Mouse (Mus musculus) CH12.LX (cell line): Measurements from ENCODE around the gene Ube2h. TPM values are rescaled to one million over a fixed set of nuclear protein-coding genes. Genes with fewer than 3 reads are reported as not detected.

Source experiments
- DNase-seq: peaks from one replicate; pipeline ENCODE4 v3.0.0-alpha.2; 2013; ENCODE audit errors: extremely low read depth
- H3K27ac ChIP-seq: 2 replicates; pipeline ENCODE4 v1.5.1; 2012; ENCODE audit warnings: low read depth, mild to moderate bottlenecking, control low read depth, moderate library complexity; ENCODE audit not compliant: insufficient read depth
- H3K27me3 ChIP-seq: replicated peaks from 2 replicates; pipeline ENCODE3; 2012; ENCODE audit warnings: inconsistent platforms
- H3K36me3 ChIP-seq, 2 experiments: replicated peaks in 1 of 2; 2 replicates each; pipeline versions ENCODE3 to v1.6.1; 2012; ENCODE audit warnings: inconsistent platforms in 1 of 2, low read length in 1 of 2, mild to moderate bottlenecking in 1 of 2, mixed read lengths in 1 of 2, moderate library complexity in 1 of 2; ENCODE audit not compliant: control insufficient read depth in 1 of 2, insufficient read depth in 1 of 2
- H3K4me1 ChIP-seq, 2 experiments: 2 replicates each; pipeline ENCODE4 v1.6.1; 2012; ENCODE audit warnings: inconsistent platforms in 1 of 2, moderate library complexity in 1 of 2; ENCODE audit not compliant: insufficient read depth in 2 of 2, control insufficient read depth in 1 of 2
- H3K4me2 ChIP-seq: 2 replicates; pipeline ENCODE4 v1.6.1; 2012; ENCODE audit warnings: low read depth, mild to moderate bottlenecking, control low read depth; ENCODE audit not compliant: poor library complexity, insufficient read depth, severe bottlenecking
- H3K4me3 ChIP-seq, 3 experiments: fragments of 150-350 bp in 1 of 3; sonication (generic) in 1 of 3; replicated peaks in 1 of 3; 2 replicates each; pipeline versions ENCODE3 to v1.5.1; 2011 to 2012; ENCODE audit warnings: low read depth in 2 of 3, low read length in 2 of 3, mild to moderate bottlenecking in 2 of 3, moderate library complexity in 2 of 3, control low read depth in 1 of 3, improper control_type of control experiment in 1 of 3, inconsistent platforms in 1 of 3, mixed read lengths in 1 of 3; ENCODE audit not compliant: poor library complexity in 1 of 3
- H3K79me2 ChIP-seq: replicated peaks from 2 replicates; pipeline ENCODE4 v1.6.1; 2012; ENCODE audit warnings: mild to moderate bottlenecking, moderate library complexity; ENCODE audit not compliant: control insufficient read depth, poor library complexity, insufficient read depth, severe bottlenecking; ENCODE audit errors: extremely low read depth
- H3K9ac ChIP-seq: 2 replicates; pipeline ENCODE4 v1.6.1; 2012; ENCODE audit warnings: low read depth, mild to moderate bottlenecking, control low read depth, moderate library complexity; ENCODE audit not compliant: insufficient read depth
- H3K9me3 ChIP-seq: replicated peaks from 2 replicates; pipeline ENCODE3; 2012; ENCODE audit warnings: low read length, inconsistent platforms, mixed read lengths
- BHLHE40 ChIP-seq: IDR thresholded peaks from 2 replicates; pipeline ENCODE4 v1.6.1; 2011; ENCODE audit warnings: mild to moderate bottlenecking, low read depth, low read length, improper control_type of control experiment
- CHD2 ChIP-seq: IDR thresholded peaks from 2 replicates; pipeline ENCODE4 v1.6.1; 2011; ENCODE audit warnings: low read length, improper control_type of control experiment
- E2F4 ChIP-seq: IDR thresholded peaks from 2 replicates; pipeline ENCODE4 v1.6.1; 2011; ENCODE audit warnings: low read depth, low read length, improper control_type of control experiment; ENCODE audit not compliant: insufficient replicate concordance
- ELF1 ChIP-seq: IDR thresholded peaks from 2 replicates; pipeline ENCODE4 v1.6.1; 2014; ENCODE audit warnings: low read depth, mild to moderate bottlenecking, inconsistent platforms, low read length, improper control_type of control experiment
- HCFC1 ChIP-seq: IDR thresholded peaks from 2 replicates; pipeline ENCODE4 v1.6.1; 2012; ENCODE audit warnings: low read depth, mild to moderate bottlenecking, inconsistent platforms, low read length, improper control_type of control experiment
- IRF4 ChIP-seq: IDR thresholded peaks from 2 replicates; pipeline ENCODE4 v1.6.1; 2014; ENCODE audit warnings: low read depth, mild to moderate bottlenecking, inconsistent platforms, low read length, improper control_type of control experiment
- JUN ChIP-seq: IDR thresholded peaks from 2 replicates; pipeline ENCODE4 v1.6.1; 2011; ENCODE audit warnings: low read depth, mild to moderate bottlenecking, low read length, improper control_type of control experiment, moderate library complexity; ENCODE audit not compliant: insufficient read depth
- JUND ChIP-seq: conservative IDR thresholded peaks from 2 replicates; pipeline ENCODE4 v1.6.1; 2011; ENCODE audit warnings: low read depth, low read length, improper control_type of control experiment
- KAT2A ChIP-seq: IDR thresholded peaks from 2 replicates; pipeline ENCODE4 v1.6.1; 2012; ENCODE audit warnings: low read length, improper control_type of control experiment, inconsistent platforms; ENCODE audit not compliant: insufficient replicate concordance
- MAFK ChIP-seq: IDR thresholded peaks from 2 replicates; pipeline ENCODE4 v1.6.1; 2011; ENCODE audit warnings: low read length, improper control_type of control experiment; ENCODE audit not compliant: insufficient replicate concordance
- MEF2A ChIP-seq: IDR thresholded peaks from 2 replicates; pipeline ENCODE4 v1.6.1; 2014; ENCODE audit warnings: low read depth, mild to moderate bottlenecking, inconsistent platforms, low read length, improper control_type of control experiment, borderline replicate concordance
- MYC ChIP-seq: IDR thresholded peaks from 2 replicates; pipeline ENCODE4 v1.6.1; 2011; ENCODE audit warnings: low read depth, mild to moderate bottlenecking, improper control_type of control experiment, low read length
- NRF1 ChIP-seq: IDR thresholded peaks from 2 replicates; pipeline ENCODE4 v1.6.1; 2014; ENCODE audit warnings: low read depth, mild to moderate bottlenecking, inconsistent platforms, low read length, improper control_type of control experiment, moderate library complexity
- RAD21 ChIP-seq: IDR thresholded peaks from 2 replicates; pipeline ENCODE4 v1.6.1; 2011; ENCODE audit warnings: low read depth, mild to moderate bottlenecking, low read length, improper control_type of control experiment, moderate library complexity
- TCF12 ChIP-seq: IDR thresholded peaks from 2 replicates; pipeline ENCODE4 v1.6.1; 2014; ENCODE audit warnings: low read depth, mild to moderate bottlenecking, inconsistent platforms, low read length, improper control_type of control experiment
- USF1 ChIP-seq: IDR thresholded peaks from 2 replicates; pipeline ENCODE4 v1.6.1; 2014; ENCODE audit warnings: low read depth, mild to moderate bottlenecking, inconsistent platforms, low read length, improper control_type of control experiment
- ZC3H11A ChIP-seq: IDR thresholded peaks from 2 replicates; pipeline ENCODE4 v1.6.1; 2012; ENCODE audit warnings: low read depth, mild to moderate bottlenecking, inconsistent platforms, low read length, improper control_type of control experiment
- ZMIZ1 ChIP-seq: IDR thresholded peaks from 2 replicates; pipeline ENCODE4 v1.6.1; 2012; ENCODE audit warnings: low read depth, mild to moderate bottlenecking, inconsistent platforms, low read length, improper control_type of control experiment
- dilution Hi-C: fragments of 300-500 bp; cut with MboI; formaldehyde crosslinking; loops from 2 replicates; pipeline ENCODE4 v1.14.3; 2020; ENCODE audit warnings: low sequenced_read_pairs; ENCODE audit not compliant: extremely low pct_unique_long_range_greater_than_20kb, extremely low pct_ligation_motif_present
- in situ Hi-C: fragments of 300-500 bp; cut with MboI; formaldehyde crosslinking; loops from 3 replicates; pipeline ENCODE4 v1.14.3; 2019; ENCODE audit warnings: low sequenced_read_pairs, low pct_ligation_motif_present, low pct_unique_long_range_greater_than_20kb, mixed read lengths
- polyA plus RNA-seq: library from polyadenylated mRNA; unstranded; fragments of >175 nt; gene quantifications from 2 replicates; pipeline ENCODE4 v1.2.1, GENCODE M21; 2012; ENCODE audit warnings: low read depth; ENCODE audit not compliant: insufficient read length
- total RNA-seq, 2 experiments: library from RNA; depleted of rRNA; stranded (reverse); fragments of 300-350 nt in 1 of 2; fragments of >200 nt in 1 of 2; gene quantifications; 2 replicates each; pipeline ENCODE4 v1.2.3; 2012 to 2014

Gene Ube2h
- total and polyA plus RNA-seq, 3 experiments, result 6.1 to 13.4 (median 13.4) TPM

DNA sequence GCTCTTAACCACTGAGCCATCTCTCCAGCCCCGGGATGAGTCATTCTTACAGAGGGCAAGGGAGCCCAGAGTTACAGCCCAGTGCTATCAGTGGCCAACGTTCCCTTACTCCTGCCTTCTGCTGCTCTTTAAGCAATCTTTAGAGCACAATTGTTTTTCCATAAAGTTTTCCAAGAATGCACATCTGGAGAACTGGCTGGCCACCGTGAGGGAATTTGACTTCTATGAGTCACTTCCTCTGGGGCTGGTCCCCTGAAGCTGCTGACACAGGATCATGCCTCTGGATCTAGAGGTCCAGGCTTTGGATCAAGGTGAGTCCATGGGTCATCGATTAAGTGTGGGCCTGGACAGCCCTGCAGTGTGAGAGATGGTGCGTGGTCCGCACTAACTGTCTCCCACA, 39.7 kb upstream of the Ube2h start:
- in situ Hi-C loops (no loop called here), dilution Hi-C loops (no loop called here)
- H3K27me3 ChIP-seq, result no peaks in the 10 kb centered on the region
- H3K9ac ChIP-seq, result no peak overlapping the region
- H3K4me2 ChIP-seq, result no peak overlapping the region
- H3K4me1 ChIP-seq, result peaks cover 6 to 10% of the 10 kb centered on the region in 2 experiments
- no peaks in the 10 kb centered on the region for H3K79me2 ChIP-seq
- H3K27ac ChIP-seq, result no peak overlapping the region
- no peak for DNase-seq
- TF ChIP-seq ZMIZ1 (no peak), ELF1 (no peak), NRF1 (no peak), JUN (no peak), ZC3H11A (no peak), MEF2A (no peak), E2F4 (no peak), TCF12 (no peak), KAT2A (no peak), JUND (no peak), CHD2 (no peak), MAFK (no peak), MYC (no peak), USF1 (no peak), RAD21 (no peak)
- H3K9me3 ChIP-seq, result no peaks in the 10 kb centered on the region
- H3K36me3 ChIP-seq, result no peaks in the 10 kb centered on the region
- no peak overlapping the region for H3K4me3 ChIP-seq

DNA sequence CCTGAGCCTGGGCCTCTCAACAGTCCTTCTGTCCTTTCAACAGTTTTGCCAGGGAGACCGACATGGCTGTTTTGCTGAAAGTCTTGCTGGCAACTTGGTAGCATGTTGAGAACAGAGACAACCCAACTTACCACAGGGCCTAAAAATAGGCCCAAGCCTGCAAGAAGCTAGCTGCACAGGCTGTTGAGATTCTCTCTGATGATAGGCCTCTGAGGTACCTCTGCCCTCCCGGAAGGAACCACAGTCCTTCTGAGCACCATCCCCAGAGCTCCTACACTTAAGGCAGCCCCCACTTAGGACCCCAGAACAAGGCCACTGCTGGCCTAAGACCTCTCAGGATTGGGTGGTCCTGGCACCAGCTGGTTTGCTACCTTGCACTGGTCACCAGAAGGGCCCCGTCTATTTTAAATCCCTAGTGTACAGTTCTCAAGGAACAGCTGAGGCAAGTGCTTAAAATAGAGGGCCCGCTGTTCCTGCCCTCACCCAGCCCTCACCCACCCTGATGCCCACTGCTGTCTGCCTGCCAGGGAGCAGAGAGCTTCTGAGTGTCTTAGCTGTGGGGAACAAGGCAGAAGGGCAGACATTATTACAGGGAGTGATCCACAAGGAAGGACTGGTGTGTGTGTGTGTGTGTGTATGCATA, 36.0 kb upstream of the Ube2h start:
- no peaks in the 10 kb centered on the region for H3K36me3 ChIP-seq
- dilution Hi-C loops, result no loop called here
- H3K4me3 ChIP-seq, result no peak overlapping the region
- DNase-seq, result no peak
- TF ChIP-seq KAT2A, result no peak
- TF ChIP-seq BHLHE40, result no peak
- TF ChIP-seq ZMIZ1, result no peak
- no peak for TF ChIP-seq HCFC1
- TF ChIP-seq IRF4, result no peak
- TF ChIP-seq, all 38 proteins: peak for 0
- Histone ChIP-seq H3K9me3 (peaks cover 6% of the 10 kb centered on the region), H3K27ac (no peak overlapping the region), H3K4me2 (no peak overlapping the region), H3K27me3 (no peaks in the 10 kb centered on the region), H3K79me2 (no peaks in the 10 kb centered on the region), H3K9ac (no peak overlapping the region), H3K4me1 (peaks cover 9 to 10% of the 10 kb centered on the region in 2 experiments)
- in situ Hi-C loops, result no loop called here
